Mouse (Mus musculus): ENCODE data around the gene Eloa.

The Eloa gene

DNA sequence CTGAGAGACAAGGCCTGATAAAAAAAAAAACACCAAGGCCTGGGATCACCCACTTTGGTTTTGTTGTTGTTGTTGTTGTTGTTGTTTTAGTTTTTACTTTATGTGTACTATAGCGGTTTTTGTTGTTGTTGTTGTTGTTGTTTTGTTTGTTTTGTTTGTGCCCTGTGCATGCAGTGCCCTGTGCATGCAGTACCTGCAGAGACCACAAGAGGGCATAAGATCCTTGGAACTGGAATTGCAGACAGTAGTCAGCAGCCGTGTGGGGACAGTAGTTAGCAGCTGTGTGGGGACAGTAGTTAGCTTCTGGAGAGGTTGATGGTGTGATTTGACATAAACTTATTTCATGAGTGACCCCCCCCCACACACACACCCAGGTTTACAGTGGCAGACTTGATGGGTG is 67.3 kb downstream of the Eloa start:
- DNase-seq (ENCODE audit: low spot score), result peak; percentile 76
